Comparison of ENCODE assay signal across 25 mouse cellular contexts in genomic region chr9:35223466-35223865, GRCm38 (mm10).
"Had no signal": no experiment of that assay in that cellular context is flagged by ENCODE, and none has a peak within 500 bp of the region (broad histone marks: within the 10 kb centered on the region; RNA-seq: fewer than 3 reads in every experiment).

No protein-coding gene starts in this region.

- H3K4me3 ChIP-seq: heart, adult 2 months; heart, embryonic 13.5 days; heart, embryonic 15.5 days; hindbrain, embryonic 13.5 days; hindbrain, embryonic 15.5 days; kidney, embryonic 15.5 days; left cerebral cortex, adult 2 months; limb, embryonic 10.5 days; limb, embryonic 12.5 days; liver, embryonic 13.5 days had no signal

- DNase-seq: gastrocnemius, postnatal 14 days; gastrocnemius, postnatal 36 days; heart, adult 11 months; heart, adult 2 months; heart, postnatal 14 days; heart, postnatal 36 days; kidney, adult 11 months; kidney, adult 2 months; kidney, adult 9 months; kidney, postnatal 14 days; kidney, postnatal 36 days; layer of hippocampus, adult 9-11 months; layer of hippocampus, postnatal 36 days; liver; liver, embryonic 13.5 days had no signal

- H3K4me1 ChIP-seq: heart, embryonic 13.5 days; heart, embryonic 15.5 days; hindbrain, embryonic 13.5 days; hindbrain, embryonic 15.5 days; kidney, embryonic 15.5 days; limb, embryonic 10.5 days; limb, embryonic 12.5 days; liver, embryonic 13.5 days had no signal

- H3K27ac ChIP-seq: heart, adult 2 months; heart, embryonic 13.5 days; heart, embryonic 15.5 days; hindbrain, embryonic 13.5 days; hindbrain, embryonic 15.5 days; hindbrain, postnatal 0 days; kidney, embryonic 15.5 days; kidney, postnatal 0 days; left cerebral cortex, adult 2 months; limb, embryonic 10.5 days; limb, embryonic 12.5 days; liver, embryonic 13.5 days had no signal
